Mouse (Mus musculus) spleen, adult 2 months (tissue): ENCODE measurements around the gene Cdh15. TPM values are rescaled to one million over a fixed set of nuclear protein-coding genes. Genes with fewer than 3 reads are reported as not detected.

Experiments used
- DNase-seq, 2 experiments: peaks; one replicate each; pipeline versions ENCODE4 v3.0.0 to v3.0.0-alpha.2; 2012 to 2021; ENCODE audit warnings: low spot score in 2 of 2, low read depth in 1 of 2
- H3K27ac ChIP-seq: fragments of 200-500 bp; 2 replicates; pipeline ENCODE4 v1.5.1; 2012; ENCODE audit warnings: low read length, inconsistent platforms; ENCODE audit not compliant: insufficient read depth
- H3K27me3 ChIP-seq: fragments of 200-500 bp; 2 replicates; pipeline ENCODE4 v1.6.1; 2012; ENCODE audit warnings: mild to moderate bottlenecking, moderate library complexity, low read length, inconsistent platforms; ENCODE audit not compliant: control insufficient read depth, insufficient read depth
- H3K36me3 ChIP-seq: fragments of 200-500 bp; 2 replicates; pipeline ENCODE4 v1.6.1; 2012; ENCODE audit warnings: mild to moderate bottlenecking, low read length, inconsistent platforms; ENCODE audit not compliant: control insufficient read depth, insufficient read depth
- H3K4me1 ChIP-seq: fragments of 200-500 bp; 2 replicates; pipeline ENCODE4 v1.6.1; 2011; ENCODE audit warnings: inconsistent platforms; ENCODE audit not compliant: control insufficient read depth, insufficient read depth, insufficient read length
- H3K4me3 ChIP-seq: fragments of 200-500 bp; 2 replicates; pipeline ENCODE4 v1.5.1; 2011; ENCODE audit warnings: mild to moderate bottlenecking, inconsistent platforms; ENCODE audit not compliant: insufficient read depth, insufficient read length; ENCODE audit errors: extremely low read depth
- CTCF ChIP-seq: fragments of 200-500 bp; IDR thresholded peaks from 2 replicates; pipeline ENCODE4 v1.5.1; 2011; ENCODE audit warnings: mild to moderate bottlenecking, inconsistent platforms; ENCODE audit not compliant: insufficient read depth, insufficient read length, insufficient replicate concordance; ENCODE audit errors: extremely low read depth
- POLR2A ChIP-seq: fragments of 200-500 bp; IDR thresholded peaks from 2 replicates; pipeline ENCODE4 v1.6.1; 2011; ENCODE audit warnings: low read depth, low read length, inconsistent platforms
- WGBS: fragments of 180-500 bp; shearing (Covaris S2); methylation state at CpG from one replicate; pipeline ENCODE4 v1.1.7; 2018; 5-methylcytosine and 5-hydroxymethylcytosine counted together
- polyA plus RNA-seq: library from polyadenylated mRNA; depleted of rRNA; stranded (reverse); fragments of >200 nt; gene quantifications from 2 replicates; pipeline ENCODE4 v1.2.3, GENCODE M21; 2012

The Cdh15 gene
- polyA plus RNA-seq, 1 experiment: not detected

GRCm38 (mm10) chr8:122836199-122836598 lies 11.6 kb upstream of the Cdh15 start:
- Histone ChIP-seq H3K27me3 (no peaks in the 10 kb centered on the region), H3K27ac (no peak overlapping the region), H3K4me3 (no peak overlapping the region), H3K36me3 (no peaks in the 10 kb centered on the region), H3K4me1 (no peaks in the 10 kb centered on the region)
- no peak for DNase-seq
- TF ChIP-seq CTCF: no peak
- no peak for TF ChIP-seq POLR2A
- WGBS: 89% methylated on average over 12 of the region's 12 CpGs

- TF ChIP-seq CTCF (no peak), POLR2A (no peak)
- Histone ChIP-seq H3K36me3 (no peaks in the 10 kb centered on the region), H3K4me1 (no peaks in the 10 kb centered on the region), H3K27ac (no peak overlapping the region), H3K4me3 (no peak overlapping the region), H3K27me3 (no peaks in the 10 kb centered on the region)
- DNase-seq: no peak
- WGBS: 94% methylated on average over 13 of the region's 13 CpGs
These were observed 11.1 kb upstream of the Cdh15 start for GRCm38 (mm10) chr8:122836696-122837095.

- no peak overlapping the region for H3K4me3 ChIP-seq
- no peaks in the 10 kb centered on the region for H3K36me3 ChIP-seq
- no peak overlapping the region for H3K27ac ChIP-seq
- no peak for DNase-seq
- TF ChIP-seq POLR2A (no peak), CTCF (no peak)
- H3K4me1 ChIP-seq: no peaks in the 10 kb centered on the region; the same call in 1 of the 2 replicates
- 52% methylated on average over 3 of the region's 3 CpGs for WGBS
- 0 out of 2 replicates have a peak, but pooled peaks cover 1% of the 10 kb centered on the region for H3K27me3 ChIP-seq
These were observed 3.6 kb upstream of the Cdh15 start for GRCm38 (mm10) chr8:122844161-122844560.

GRCm38 (mm10) chr8:122845662-122846061 lies 2.1 kb upstream of the Cdh15 start:
- no peaks in the 10 kb centered on the region; the same call in 1 of the 2 replicates for H3K4me1 ChIP-seq
- no peak for TF ChIP-seq POLR2A
- no peak for TF ChIP-seq CTCF
- H3K27ac ChIP-seq: no peak overlapping the region
- no peaks in the 10 kb centered on the region for H3K36me3 ChIP-seq
- H3K27me3 ChIP-seq: 0 out of 2 replicates have a peak, but pooled peaks cover 1% of the 10 kb centered on the region
- DNase-seq: no peak
- H3K4me3 ChIP-seq: no peak overlapping the region
- 72% methylated on average over 4 of the region's 4 CpGs for WGBS

GRCm38 (mm10) chr8:122849152-122849910 lies 1.6 kb downstream of the Cdh15 start:
- TF ChIP-seq CTCF (no peak), POLR2A (no peak)
- Histone ChIP-seq H3K27me3 (0 out of 2 replicates have a peak, but pooled peaks cover 1% of the 10 kb centered on the region), H3K4me3 (no peak overlapping the region), H3K36me3 (no peaks in the 10 kb centered on the region), H3K27ac (no peak overlapping the region), H3K4me1 (no peaks in the 10 kb centered on the region; the same call in 1 of the 2 replicates)
- WGBS: 91% methylated on average over 9 of the region's 11 CpGs
- no peak for DNase-seq

- Histone ChIP-seq H3K27me3 (0 out of 2 replicates have a peak, but pooled peaks cover 1% of the 10 kb centered on the region), H3K4me3 (no peak overlapping the region), H3K27ac (no peak overlapping the region), H3K4me1 (no peaks in the 10 kb centered on the region; the same call in 1 of the 2 replicates), H3K36me3 (no peaks in the 10 kb centered on the region)
- 78% methylated on average over 3 of the region's 3 CpGs for WGBS
- no peak for DNase-seq
- TF ChIP-seq POLR2A (no peak), CTCF (no peak)
These were observed 3.0 kb downstream of the Cdh15 start for GRCm38 (mm10) chr8:122850641-122851240.
